Mouse (Mus musculus) forebrain, embryonic 16.5 days (tissue): Measurements from ENCODE around the gene Gm5072. TPM values are rescaled to one million over a fixed set of nuclear protein-coding genes. Genes with fewer than 3 reads are reported as not detected.
"Not testable (repeated sequence)": the region's sequence is repeated elsewhere in the genome, so short reads cannot be mapped to it uniquely, and the experiment has no call there.

Experiments used
- ATAC-seq: fragments of 200-750 bp; cut with Nextera tagmentation; 2 replicates; pipeline ENCODE4 v1.8.0; 2017; ENCODE audit warnings: mild to moderate bottlenecking, moderate library complexity
- H3K27ac ChIP-seq: fragments of 300-500 bp; sonication (generic); 2 replicates; pipeline ENCODE4 v1.5.1; 2014; ENCODE audit warnings: low read length, control low read depth
- H3K27me3 ChIP-seq: fragments of 300-500 bp; sonication (generic); replicated peaks from 2 replicates; pipeline ENCODE4 v1.6.1; 2014; ENCODE audit warnings: low read length; ENCODE audit not compliant: control insufficient read depth, insufficient read depth
- H3K36me3 ChIP-seq: fragments of 300-500 bp; sonication (generic); 2 replicates; pipeline ENCODE4 v1.6.1; 2014; ENCODE audit not compliant: control insufficient read depth, insufficient read depth
- H3K4me1 ChIP-seq: fragments of 300-500 bp; sonication (generic); replicated peaks from 2 replicates; pipeline ENCODE4 v1.6.1; 2014; ENCODE audit warnings: low read length; ENCODE audit not compliant: control insufficient read depth, insufficient read depth
- H3K4me2 ChIP-seq: fragments of 300-500 bp; sonication (generic); 2 replicates; pipeline ENCODE4 v1.6.1; 2014; ENCODE audit warnings: mild to moderate bottlenecking, low read length, control low read depth
- H3K4me3 ChIP-seq: fragments of 300-500 bp; sonication (generic); replicated peaks from 2 replicates; pipeline ENCODE4 v1.5.1; 2014; ENCODE audit warnings: mild to moderate bottlenecking, low read length, control low read depth
- H3K9ac ChIP-seq: fragments of 300-500 bp; sonication (generic); replicated peaks from 2 replicates; pipeline ENCODE4 v1.6.1; 2014; ENCODE audit warnings: low read depth, low read length, control low read depth
- H3K9me3 ChIP-seq: fragments of 300-500 bp; sonication (generic); 2 replicates; pipeline ENCODE4 v1.6.1; 2016; ENCODE audit warnings: low read length; ENCODE audit not compliant: control insufficient read depth
- WGBS: fragments of 180-500 bp; shearing (Covaris S2); extraction: QIAGEN DNeasy Blood & Tissue Kit; methylation state at CpG from one replicate; pipeline ENCODE4 v1.1.7; 2014; 5-methylcytosine and 5-hydroxymethylcytosine counted together
- polyA plus RNA-seq: library from polyadenylated mRNA; unstranded; fragments of >200 nt; fragmentation: Nextera tagmentation; extraction: Ambion mirVana; gene quantifications from 2 replicates; pipeline ENCODE4 v1.2.1, GENCODE M21; 2015

Gm5072 gene
- polyA plus RNA-seq = not detected in 2 replicates

- H3K4me1 ChIP-seq, H3K9ac ChIP-seq, H3K9me3 ChIP-seq, H3K27ac ChIP-seq, H3K27me3 ChIP-seq, H3K36me3 ChIP-seq, H3K4me2 ChIP-seq, H3K4me3 ChIP-seq, ATAC-seq: not testable (repeated sequence)
- WGBS = no CpG with 5 or more reads among the region's 5 CpGs
Observed at GRCm38 (mm10) chrX:91392200-91392599, at the start of gene Gm5072. Gm5072 (plus strand) TSS chrX:91392500.

Other genes starting within 250 kb of the Gm5072 start
- not detected in 2 replicates for gene Mageb2, start 60.8 kb upstream of the Gm5072 start, polyA plus RNA-seq
- gene Gm8914, start 87.6 kb downstream of the Gm5072 start, polyA plus RNA-seq = not detected in 2 replicates
- gene 1700084M14Rik, start 183.4 kb downstream of the Gm5072 start, polyA plus RNA-seq = not detected in 2 replicates
- gene Gm14781, start 239.7 kb downstream of the Gm5072 start, polyA plus RNA-seq = not detected in 2 replicates